Mouse (Mus musculus): ENCODE measurements at regions not wholly inside any gene's neighbourhood (a gene's known extent, or its start where the extent isn't known, plus 50 kb on each side); places are given as distances from the start of the nearest gene placed in this dataset.
A peak's percentile ranks its signal among the peaks of the same experiment; 100 is the strongest.

DNA sequence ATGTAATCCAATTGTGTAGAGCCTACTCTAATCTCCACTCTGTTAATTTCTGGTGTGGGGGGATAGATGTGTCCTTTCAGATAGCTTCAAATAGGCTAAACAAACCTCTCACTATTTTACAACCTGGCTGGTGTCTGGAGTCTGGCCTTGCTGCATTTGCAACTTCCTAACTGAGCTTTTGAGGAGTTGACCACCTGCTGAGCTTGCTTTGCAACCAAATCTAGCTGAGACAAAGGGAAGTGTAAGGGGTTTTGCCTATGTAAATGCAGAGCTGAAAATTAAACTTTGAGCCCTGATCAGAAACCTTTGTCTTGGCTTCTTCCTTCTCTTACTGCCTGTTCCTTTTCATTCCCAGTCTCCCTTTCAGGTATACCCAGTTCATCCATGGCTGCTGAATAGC is 404.3 kb downstream of the Cetn3 start:
- no peak for DNase-seq
- intact Hi-C loops (cut with DNase I): no loop called here

DNA sequence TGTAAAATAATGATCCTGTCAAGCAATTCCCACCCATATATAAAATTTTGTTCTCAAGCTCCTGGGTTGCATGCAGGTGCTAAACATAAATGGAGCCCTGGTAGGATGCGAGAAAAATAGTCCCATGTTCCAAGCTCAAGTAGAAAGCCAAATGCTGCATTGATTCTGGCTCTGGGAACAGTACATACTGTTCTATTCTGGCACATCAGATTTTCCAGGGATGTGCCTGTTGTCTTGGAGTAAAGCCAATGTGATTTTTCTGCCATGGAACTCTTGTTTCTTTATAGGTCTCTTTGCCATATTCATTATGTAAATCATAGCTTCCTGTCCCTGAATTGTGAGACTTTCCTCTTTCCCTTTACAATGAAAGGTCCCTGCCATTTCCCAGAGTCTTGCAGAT is 417.9 kb downstream of the Cetn3 start:
- DNase-seq: no peak
- intact Hi-C loops (cut with DNase I): no loop called here

DNA sequence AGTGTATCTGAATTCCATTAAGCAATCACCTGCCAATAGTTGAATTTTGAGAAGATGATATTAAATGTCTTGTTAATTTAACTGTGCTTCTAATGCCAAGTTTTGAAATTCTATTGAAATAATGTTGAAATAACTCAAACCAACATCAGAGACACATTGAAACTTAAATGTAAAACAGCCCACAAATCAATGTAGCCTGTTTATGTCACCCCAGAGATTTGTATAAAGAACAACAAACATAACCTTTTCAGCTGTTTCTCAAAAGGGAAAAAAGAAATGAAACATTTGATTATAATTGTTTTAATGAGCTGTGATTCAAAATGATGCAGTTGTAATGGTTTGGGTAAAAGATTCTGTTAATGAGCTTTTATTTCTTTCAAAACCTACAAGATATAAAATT is 442.6 kb downstream of the Cetn3 start:
- no peak for DNase-seq
- intact Hi-C loops (cut with DNase I): no loop called here

DNA sequence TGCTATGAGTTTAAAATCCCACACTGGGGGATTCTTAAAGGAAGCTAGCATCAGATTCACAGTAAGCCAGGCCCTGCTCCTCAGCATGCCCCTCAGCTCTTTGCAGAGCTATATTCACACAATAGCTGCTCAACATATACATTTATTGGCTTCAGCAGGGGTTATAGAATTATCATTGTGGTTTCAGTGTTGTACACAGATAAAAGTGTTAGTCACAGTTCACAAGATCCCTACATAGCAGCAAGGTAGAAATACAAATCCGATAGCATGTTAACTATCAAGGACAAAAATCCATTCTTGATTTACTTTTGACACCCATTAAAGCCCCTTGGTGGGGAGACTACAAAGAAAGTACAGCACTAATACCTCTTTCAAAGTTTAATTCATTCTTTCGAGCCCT is 451.0 kb downstream of the Cetn3 start:
- no peak for DNase-seq
- intact Hi-C loops (cut with DNase I): no loop called here

DNA sequence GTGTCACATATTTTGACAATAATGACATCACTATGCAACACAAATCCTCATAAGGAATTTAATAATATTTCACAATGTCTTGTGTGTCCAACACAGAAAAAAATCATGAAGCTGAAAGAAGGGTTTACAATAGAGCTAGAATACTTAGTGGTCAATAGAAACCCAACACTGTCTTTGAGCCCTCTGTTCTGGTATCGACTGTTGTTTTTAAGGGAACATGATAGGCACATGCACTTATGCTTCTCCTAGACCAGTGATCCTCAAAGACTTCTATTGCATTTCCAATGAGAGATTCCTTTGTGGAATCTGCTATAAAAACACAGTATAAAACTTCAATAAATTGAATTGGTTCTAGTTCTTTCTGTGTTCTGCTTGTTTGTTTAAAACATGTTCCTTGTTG is 463.4 kb downstream of the Cetn3 start:
- DNase-seq: no peak
- intact Hi-C loops (cut with DNase I): no loop called here

DNA sequence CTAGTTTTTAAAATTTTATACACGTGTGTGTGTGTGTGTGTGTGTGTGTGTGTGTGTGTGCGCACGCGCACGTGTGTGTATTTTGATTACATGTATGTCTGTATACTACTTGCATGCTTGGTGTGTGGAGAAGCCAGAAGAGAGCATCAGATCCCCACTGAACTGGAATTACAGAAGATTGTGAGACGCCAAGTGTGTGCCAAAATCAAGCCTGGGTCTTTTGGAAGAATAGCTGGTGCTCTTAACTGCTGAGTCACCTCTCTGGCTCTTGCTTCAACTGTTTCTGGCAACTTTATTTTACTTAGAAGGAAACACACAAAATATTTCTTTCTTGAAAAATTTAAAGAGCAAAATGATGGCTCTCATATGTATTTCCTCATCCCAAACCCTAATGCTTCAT is 467.5 kb downstream of the Cetn3 start:
- DNase-seq: no peak
- intact Hi-C loops (cut with DNase I): no loop called here

DNA sequence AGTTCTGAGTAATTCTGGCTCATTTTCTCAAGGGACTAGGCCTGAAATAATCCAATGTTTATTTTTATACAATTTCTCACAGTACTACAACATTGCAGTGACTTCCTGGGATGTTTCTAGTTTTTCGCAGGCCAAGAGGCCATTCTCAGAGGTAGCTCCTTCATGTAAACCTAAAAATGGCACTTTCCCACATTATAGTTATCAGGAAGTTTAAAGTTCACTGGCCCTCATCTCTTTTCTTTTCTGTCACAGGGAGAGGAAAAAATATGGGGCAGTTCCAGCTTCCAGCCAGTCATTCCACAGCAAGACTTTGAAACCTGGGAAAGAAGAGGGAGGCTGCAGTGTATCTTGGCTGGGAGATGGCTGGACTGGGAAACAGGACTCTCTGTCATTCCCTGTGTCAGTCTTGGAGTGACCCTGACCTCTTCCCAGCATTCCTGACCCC is 475.6 kb downstream of the Cetn3 start:
- intact Hi-C loops (cut with DNase I): no loop called here
- DNase-seq: peak; percentile 26 to 34

DNA sequence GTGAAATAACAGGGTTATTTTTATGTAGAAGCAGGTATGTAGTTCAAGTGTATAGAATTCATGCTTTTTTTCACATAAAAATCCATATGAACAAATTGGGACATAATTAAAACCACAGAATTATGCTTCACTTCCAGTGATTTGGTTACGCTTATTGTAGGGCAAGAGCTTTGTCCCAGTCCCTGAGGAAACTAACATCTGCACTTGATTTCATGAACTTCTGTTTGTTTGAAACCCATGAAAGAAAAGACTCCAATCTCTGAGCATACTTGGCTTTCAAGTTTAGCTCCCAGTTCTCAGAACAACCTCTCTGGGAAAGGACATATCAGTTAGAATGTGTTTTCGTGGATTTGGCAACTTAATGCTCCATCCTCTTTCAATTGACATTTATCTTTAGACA is 481.4 kb downstream of the Cetn3 start:
- intact Hi-C loops (cut with DNase I): loop anchor here (10.0 kb wide), 1 partner anchor 1261 kb away; no protein-coding TSS in a partner anchor
- DNase-seq: no peak

DNA sequence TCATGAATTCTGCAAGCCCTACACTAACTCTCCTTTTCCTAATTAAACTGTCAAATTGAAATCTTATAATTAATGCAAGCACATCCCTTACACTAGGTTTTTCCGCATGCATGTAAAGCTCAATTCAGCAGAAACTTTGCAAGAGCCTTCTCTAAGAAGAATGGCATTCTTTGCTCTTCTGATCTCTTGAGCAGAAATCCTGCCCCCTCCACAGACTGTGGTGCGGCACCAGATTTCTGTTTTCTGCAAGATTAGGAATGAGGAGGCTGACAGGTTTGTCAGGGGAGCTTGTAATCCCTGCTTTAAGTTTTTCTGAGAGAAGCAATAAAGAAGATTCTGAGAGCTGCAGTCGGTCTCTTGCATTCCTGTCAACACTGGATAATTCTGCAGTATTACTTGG is 482.3 kb downstream of the Cetn3 start:
- DNase-seq: no peak
- intact Hi-C loops (cut with DNase I): loop anchor here (5.0 to 10.0 kb wide), 2 partner anchors 97 to 1260 kb away; no protein-coding TSS in a partner anchor

DNA sequence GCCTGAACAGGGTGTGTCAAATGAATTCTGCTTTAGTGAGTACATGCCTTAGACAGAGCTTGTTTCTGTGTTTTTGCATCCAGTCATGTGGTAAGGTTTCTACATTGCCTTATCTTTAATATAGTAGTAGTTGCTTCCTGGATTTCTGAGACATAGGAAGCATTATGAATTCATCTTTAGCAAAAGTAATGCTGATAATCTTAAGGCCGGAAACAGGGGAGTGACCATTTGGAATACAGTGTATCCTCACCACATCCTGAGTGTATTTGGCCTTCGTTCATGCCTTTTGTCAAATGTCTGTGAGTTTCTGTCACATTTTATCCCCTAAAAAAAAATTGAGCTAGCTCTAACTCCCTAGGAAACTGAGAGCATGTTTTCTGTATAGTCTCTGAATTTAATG is 482.9 kb downstream of the Cetn3 start:
- intact Hi-C loops (cut with DNase I): loop anchor here (5.0 to 10.0 kb wide), 2 partner anchors 97 to 1259 kb away; no protein-coding TSS in a partner anchor
- DNase-seq: no peak

DNA sequence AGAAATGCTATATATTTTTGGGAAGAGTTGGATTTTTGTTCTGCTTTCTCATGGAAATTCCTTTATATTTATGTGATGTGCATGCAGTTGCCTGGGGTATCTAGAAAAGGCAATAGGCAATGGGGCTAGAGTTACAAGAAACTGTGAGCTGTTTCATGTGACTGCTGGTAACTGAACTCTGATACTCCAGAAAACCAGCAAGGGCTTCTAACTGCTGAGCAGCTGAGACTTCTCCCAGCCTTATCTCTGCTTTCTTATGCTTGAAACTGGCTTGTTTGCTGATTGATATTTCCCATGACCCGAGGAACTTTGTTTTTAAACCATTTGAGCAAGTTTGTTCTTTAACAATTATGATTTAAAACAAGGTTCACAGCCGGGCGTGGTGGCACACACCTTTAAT is 491.9 kb downstream of the Cetn3 start:
- intact Hi-C loops (cut with DNase I): no loop called here
- DNase-seq: no peak

DNA sequence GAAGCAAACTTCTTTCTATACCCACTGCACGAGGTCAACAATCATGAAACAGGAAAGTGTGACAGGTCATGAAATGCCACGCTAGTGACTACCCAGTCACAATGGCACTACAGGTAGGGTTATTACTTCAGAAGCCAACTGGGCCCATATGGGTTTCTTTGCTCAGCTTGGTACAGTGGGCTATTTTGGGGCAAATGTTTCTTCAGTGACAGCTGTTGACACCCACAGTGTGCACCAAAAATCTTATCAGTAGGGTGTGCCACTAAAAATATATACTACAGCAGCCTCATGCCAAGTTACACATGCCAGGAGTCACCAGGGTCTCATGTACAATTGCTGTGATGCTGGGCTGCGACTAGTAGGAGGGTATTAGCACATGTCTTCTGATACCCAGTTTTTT is 493.1 kb downstream of the Cetn3 start:
- DNase-seq: no peak
- intact Hi-C loops (cut with DNase I): no loop called here

DNA sequence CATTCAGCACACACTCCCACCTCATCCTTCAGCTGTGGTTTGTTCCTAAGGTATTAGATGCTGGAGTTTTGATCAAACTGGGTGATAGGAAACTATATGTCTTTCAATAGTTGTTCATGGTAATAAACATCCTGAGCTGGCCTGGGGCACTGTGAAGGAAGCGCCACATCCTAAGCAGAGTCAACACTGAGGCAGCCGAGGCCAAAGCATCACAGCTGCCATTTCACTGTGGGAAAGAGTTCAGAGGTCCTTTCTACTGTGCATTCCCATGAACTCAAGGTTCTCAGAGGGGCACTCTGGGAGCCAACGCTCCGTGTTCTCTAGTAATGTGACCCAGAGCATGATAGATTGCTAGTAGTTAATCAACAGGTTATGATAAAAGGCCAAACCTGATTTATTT is 497.9 kb downstream of the Cetn3 start:
- no peak for DNase-seq
- intact Hi-C loops (cut with DNase I): no loop called here

DNA sequence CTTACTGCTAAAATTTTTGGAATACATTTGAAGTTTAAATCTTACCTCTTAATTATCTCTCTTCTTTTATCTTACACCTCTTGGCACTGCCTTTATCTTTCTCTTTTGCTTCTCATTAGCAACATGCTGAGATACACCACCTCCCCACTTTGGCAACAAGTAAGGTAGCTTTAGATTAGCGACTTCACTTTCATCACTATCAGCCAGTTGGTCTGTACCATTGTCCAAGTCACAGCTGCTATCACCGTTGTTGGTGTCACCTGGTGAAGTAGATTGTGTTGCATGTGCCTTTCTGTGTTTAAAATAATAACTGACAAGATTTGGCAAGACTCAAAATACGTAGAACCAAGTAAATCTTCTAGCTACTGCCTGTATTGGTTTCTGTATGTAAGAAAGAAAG is 513.0 kb downstream of the Cetn3 start:
- no peak for DNase-seq
- intact Hi-C loops (cut with DNase I): no loop called here

DNA sequence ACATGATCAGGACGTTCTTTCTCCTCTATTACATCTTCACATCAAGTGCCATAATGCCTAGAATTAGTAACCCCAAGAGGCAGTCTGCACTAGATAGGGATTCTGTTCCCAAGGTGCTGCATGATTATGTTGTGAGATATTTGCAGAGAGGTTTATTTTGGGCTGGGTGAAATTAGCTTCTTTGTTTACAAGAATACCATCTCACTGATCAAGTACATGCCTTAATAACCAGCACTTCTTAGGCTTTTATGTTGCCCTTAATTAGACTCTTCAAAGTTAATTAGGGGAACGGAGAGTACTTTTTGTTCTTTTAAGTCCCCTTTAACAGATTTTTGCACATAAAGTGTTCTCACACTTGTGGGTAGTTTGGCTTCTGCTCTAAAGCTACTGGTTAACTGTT is 521.4 kb downstream of the Cetn3 start:
- intact Hi-C loops (cut with DNase I): no loop called here
- no peak for DNase-seq

DNA sequence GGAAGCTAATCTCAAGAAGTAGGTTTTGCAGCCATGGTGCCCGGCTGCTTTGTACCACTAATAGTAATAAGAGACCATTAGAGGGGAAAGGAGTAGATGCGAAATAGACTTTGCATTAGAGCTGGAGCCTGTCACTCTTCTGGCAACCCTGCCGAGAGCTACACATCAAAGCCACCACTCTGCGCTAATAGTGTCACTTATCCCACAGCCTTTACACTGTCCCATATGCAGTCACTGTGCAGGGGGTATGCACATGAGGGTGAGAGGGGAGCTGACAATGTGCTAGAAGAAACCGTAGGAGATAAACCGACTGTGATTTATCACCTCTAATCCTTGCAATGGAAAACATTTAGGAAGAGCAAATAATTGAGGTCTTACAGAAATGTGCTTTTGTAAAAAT is 522.2 kb downstream of the Cetn3 start:
- intact Hi-C loops (cut with DNase I): no loop called here

DNA sequence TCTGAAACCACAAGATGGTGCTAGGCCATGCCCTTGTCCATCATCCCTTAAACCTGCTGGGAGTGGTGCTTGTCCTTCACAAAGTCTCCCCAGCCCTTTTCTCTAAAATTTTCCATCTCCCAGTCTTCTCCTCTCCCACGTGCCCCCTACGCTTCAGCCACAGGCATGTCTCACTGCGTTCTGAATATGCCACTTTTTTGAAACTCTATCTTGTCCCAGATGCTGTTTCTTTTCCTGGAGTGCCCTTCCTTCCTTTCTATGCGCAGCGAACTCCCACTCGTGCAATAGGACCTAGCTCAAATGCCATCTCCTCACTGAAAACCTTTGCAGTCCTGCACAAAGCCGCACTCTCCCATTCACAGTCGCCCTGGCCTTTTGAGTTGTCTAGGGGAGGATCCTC is 525.5 kb downstream of the Cetn3 start:
- intact Hi-C loops (cut with DNase I): no loop called here

More for the DNA sequence above, 522.2 kb downstream of the Cetn3 start:
- no peak for DNase-seq

DNA sequence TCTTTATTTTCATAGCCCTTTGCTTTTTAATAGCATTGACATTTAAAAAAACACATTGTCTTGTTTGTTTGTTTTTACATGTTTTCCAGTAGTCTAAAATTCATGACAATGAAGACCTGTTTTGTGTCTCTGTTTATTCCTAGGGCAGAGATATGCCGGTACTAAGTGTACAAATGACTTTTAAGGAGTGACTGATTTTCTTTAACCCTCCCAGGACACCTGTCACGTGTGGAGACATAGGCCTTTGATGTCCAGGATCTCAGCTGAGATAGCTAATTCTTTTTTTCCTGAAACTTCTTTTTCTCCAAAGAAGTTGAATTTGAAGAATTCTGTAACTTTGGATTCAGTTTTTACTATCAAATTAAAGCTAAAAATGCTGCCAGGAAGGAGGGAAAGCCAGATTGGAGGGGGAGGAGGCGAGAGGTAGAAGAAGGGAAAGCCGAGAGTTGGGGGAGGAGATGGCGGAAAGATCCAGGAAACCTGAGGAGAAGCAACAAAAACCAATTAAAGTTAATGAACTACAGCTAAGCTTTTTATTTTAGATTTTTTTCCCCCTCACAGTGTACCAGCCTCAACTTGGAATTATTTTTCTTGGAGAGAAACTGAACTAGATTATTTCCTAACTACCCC is 533.8 kb downstream of the Cetn3 start:
- intact Hi-C loops (cut with DNase I): no loop called here

More for the DNA sequence above, 525.5 kb downstream of the Cetn3 start:
- no peak for DNase-seq

DNA sequence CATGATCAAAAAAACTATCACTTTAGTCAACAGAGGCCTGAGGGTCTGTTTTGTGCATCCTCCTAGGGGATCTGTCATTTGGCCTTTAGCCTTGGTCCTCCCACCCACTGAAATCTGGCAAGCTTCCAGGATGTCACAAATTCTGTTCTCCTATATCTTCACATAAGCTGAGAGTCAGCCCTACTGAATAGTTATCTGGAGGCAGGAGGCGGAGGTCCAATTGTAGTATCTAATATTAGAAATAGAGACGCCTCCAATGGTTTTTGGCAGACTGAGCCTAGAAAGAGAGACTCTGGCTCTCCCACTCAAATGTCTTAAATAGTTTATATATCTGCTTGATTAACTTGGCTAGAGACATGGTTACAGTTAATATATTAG is 534.3 kb downstream of the Cetn3 start:
- peak; percentile 13 to 35 for DNase-seq
- intact Hi-C loops (cut with DNase I): no loop called here

More for the DNA sequence above, 533.8 kb downstream of the Cetn3 start:
- no peak for DNase-seq

DNA sequence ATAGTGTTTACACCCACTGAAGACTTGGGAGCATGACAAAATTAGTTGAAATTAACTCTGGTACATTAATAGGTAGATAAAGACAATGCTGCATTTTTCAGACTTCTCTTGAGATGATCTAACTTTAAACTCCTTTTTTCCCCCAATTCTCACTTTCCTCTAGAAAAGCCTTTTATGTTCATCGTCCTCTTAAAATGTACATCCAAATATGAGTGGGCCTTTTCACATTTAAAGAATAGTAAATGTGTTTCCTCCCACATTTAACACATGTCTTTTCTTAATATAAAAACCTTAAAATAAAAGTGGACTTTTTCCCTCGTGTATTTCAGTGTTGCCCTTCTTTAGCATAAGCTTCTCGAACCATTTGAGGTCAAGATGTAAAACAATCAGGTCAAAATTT is 535.5 kb downstream of the Cetn3 start:
- intact Hi-C loops (cut with DNase I): no loop called here
- DNase-seq: no peak

DNA sequence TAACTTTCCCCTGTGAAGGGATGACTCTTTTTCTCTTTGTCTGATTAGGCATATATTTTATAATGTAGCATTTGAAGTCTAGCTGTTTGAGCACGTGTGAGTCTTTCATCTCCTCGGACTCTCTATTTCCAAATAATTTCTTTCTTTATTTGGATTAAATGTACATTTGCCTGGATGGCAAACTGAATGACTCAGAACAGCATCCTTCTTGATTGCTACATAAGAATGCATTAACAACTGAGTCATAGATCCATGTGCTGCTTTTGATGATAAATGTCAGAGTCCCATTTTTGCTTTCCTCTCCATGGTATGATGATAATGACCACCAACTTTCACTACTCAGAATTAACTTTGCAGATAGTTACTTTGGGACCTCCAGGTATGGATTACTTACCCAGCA is 571.5 kb downstream of the Cetn3 start:
- no peak for DNase-seq
- intact Hi-C loops (cut with DNase I): no loop called here

DNA sequence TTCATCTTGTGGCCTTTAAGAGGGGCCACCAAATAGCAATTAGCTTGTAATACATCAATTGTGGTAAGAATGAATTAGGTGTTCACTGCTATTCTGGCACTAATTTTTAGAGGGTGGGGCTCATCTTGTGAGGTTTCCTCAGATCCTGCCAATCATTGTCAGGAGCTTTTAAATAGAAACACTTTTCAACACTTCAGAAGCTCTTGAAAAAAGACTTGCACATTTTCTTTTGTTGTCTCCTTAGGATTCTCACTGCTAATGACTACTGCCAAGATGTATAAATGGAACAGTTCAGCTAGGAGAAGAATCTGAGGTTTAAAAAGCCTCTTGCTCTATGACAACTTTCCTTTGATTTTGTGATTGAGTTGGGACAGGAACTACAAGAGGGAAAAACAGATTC is 572.4 kb downstream of the Cetn3 start:
- DNase-seq: no peak
- intact Hi-C loops (cut with DNase I): no loop called here

DNA sequence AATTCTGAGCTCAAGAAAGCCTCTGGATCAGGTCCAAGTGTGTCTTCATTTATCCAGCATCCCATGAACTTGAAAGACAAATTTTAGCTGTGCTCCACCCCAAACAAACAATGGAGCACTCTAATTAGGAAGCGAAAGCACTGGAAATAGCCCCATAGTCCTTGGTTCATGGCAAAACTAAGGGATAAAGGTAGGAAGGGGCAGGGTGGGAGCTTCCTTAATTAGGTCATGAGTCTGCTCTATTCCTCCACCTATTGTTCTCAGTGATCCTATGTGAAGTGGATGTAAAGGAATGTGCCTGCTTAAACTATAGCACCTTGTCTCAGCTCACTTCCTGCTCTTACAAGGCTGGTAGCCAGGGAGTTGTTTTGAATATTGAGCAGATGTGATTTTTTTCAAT is 576.6 kb downstream of the Cetn3 start:
- no peak for DNase-seq

More for the DNA sequence above, 576.6 kb downstream of the Cetn3 start:
- intact Hi-C loops (cut with DNase I): no loop called here
